ENCODE assay signal across 8 mouse cellular contexts in the genomic region with DNA sequence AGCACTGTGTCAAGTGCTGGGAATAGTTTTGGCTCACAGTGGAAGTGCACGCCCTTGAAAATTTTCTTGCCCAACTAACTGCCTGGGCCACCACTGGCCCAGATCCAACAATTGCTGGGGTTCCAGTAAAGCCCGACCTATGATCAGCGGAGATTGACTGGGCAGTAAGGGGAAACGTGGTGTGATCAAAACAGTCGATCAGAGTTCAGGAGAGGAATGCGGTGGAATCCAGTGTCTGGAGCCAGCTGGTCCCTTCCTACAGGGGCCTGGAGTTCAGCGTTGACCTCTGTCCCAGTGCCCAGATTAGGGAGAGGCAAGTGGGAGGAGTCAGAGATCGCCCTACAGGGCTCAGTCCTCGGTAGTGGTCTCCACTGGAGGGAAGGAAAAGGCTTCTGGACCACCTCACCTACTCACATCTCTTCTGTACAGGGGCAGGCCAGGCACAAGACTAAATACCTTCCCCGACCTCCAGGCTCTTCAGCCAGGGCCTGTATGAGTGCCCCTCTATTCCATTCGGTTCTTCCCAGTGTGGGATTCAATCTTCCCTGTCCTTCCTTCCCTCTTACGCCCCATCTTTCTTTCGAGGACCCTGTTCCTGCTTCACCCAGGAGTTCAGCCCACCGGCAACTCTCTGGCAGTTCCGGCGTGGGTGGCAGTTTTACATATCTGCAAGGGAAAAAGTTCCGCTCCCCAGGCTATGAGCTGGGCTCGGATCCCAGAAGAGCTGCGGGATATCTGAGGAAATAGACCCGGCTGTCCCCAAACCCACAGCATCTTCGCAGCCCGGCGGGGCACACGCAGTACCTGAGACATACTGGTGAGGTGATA. TPM values are rescaled to one million over a fixed set of nuclear protein-coding genes. Genes with fewer than 3 reads are reported as not detected.
DNase-seq lines count a peak whose midpoint lies in the region; ATAC-seq lines count a peak whose summit lies in the region.

No protein-coding gene starts in this region.

- peak overlapping the region; percentile 69 for H3K4me3 ChIP-seq in forebrain, embryonic 13.5 days
- peak overlapping the region; percentile 63 for H3K4me3 ChIP-seq in hindbrain, embryonic 10.5 days

- peak; percentile 46 for ATAC-seq in forebrain, embryonic 13.5 days
- ATAC-seq in megakaryocyte progenitor cell, adult 5-6 weeks (replicated peaks; ENCODE audit: poor library complexity), result peak; percentile 4

- peak overlapping the region; percentile 78 for H3K9ac ChIP-seq in forebrain, embryonic 13.5 days

- peaks cover 62% of the 10 kb centered on the region for H3K4me1 ChIP-seq in forebrain, embryonic 13.5 days
- peaks cover 32% of the 10 kb centered on the region for H3K4me1 ChIP-seq in hindbrain, embryonic 10.5 days (replicated peaks)

- no peaks in the 10 kb centered on the region for H3K27me3 ChIP-seq in forebrain, embryonic 13.5 days
- no peaks in the 10 kb centered on the region for H3K27me3 ChIP-seq in hindbrain, embryonic 10.5 days (ENCODE audit: insufficient read depth, poor library complexity, severe bottlenecking)

- H3K36me3 ChIP-seq in forebrain, embryonic 13.5 days (ENCODE audit: poor library complexity, severe bottlenecking), result peaks cover 22% of the 10 kb centered on the region
- peaks cover 39% of the 10 kb centered on the region for H3K36me3 ChIP-seq in hindbrain, embryonic 10.5 days

- peak overlapping the region; percentile 90 for H3K27ac ChIP-seq in forebrain, embryonic 13.5 days
- peak overlapping the region; percentile 91 for H3K27ac ChIP-seq in hindbrain, embryonic 10.5 days

- 3% methylated on average over 24 of the region's 24 CpGs for WGBS in forebrain, embryonic 13.5 days
- 7% methylated on average over 24 of the region's 24 CpGs for WGBS in hindbrain, embryonic 10.5 days

- DNase-seq in left cerebral cortex, adult 11 months (ENCODE audit: low spot score), result peak; percentile 41
- no peak for DNase-seq in left cerebral cortex, adult 18-20 months (ENCODE audit: low spot score in 2 of 2)
- DNase-seq in cerebellum, adult 11 months, result peak; percentile 51
- peak; percentile 49 for DNase-seq in hindbrain, embryonic 10.5 days (ENCODE audit: low spot score)
- DNase-seq in layer of hippocampus, postnatal 25 days (ENCODE audit: extremely low spot score in 1 of 2, low spot score in 1 of 2), result peak; percentile 24 to 81
- DNase-seq in thymus, postnatal 25 days, result peak; percentile 14

- H3K4me2 ChIP-seq in forebrain, embryonic 13.5 days, result peak overlapping the region; percentile 82

- H3K9me3 ChIP-seq in forebrain, embryonic 13.5 days (replicated peaks), result no peaks in the 10 kb centered on the region
- H3K9me3 ChIP-seq in hindbrain, embryonic 10.5 days, result no peaks in the 10 kb centered on the region

RNA-seq across cellular contexts. Expression of gene Dbi, which starts 0.5 kb away (rescaled TPM):
- 100 to 1,000 TPM; 254 to 257 TPM for total RNA-seq in left cerebral cortex, adult 18-20 months (2021)
- 1,225 and 1,613 TPM in 2 replicates for polyA plus RNA-seq in forebrain, embryonic 13.5 days (2015; fragmentation: Nextera tagmentation; extraction: Ambion mirVana)
- polyA plus RNA-seq in hindbrain, embryonic 10.5 days (2016; fragmentation: Nextera tagmentation; extraction: Ambion mirVana), result 764 and 766 TPM in 2 replicates
- 100 to 1,000 TPM; 387 to 439 TPM for total RNA-seq in layer of hippocampus, postnatal 25 days (2021)
- 344 and 366 TPM in 2 replicates for total RNA-seq in megakaryocyte progenitor cell, adult 5-6 weeks (2015)
- 314 and 346 TPM in 2 replicates for total RNA-seq in megakaryocyte progenitor cell, adult 5-6 weeks (2017)

RNA-seq across cellular contexts. Expression of gene 3110009E18Rik, which starts 0.6 kb away (rescaled TPM):
- total RNA-seq in left cerebral cortex, adult 18-20 months (2021), result 1 to 10 TPM; 5.3 to 5.6 TPM
- polyA plus RNA-seq in forebrain, embryonic 13.5 days (2015; fragmentation: Nextera tagmentation; extraction: Ambion mirVana), result 24.8 and 29.7 TPM in 2 replicates
- 22.6 and 26.0 TPM in 2 replicates for polyA plus RNA-seq in hindbrain, embryonic 10.5 days (2016; fragmentation: Nextera tagmentation; extraction: Ambion mirVana)
- total RNA-seq in layer of hippocampus, postnatal 25 days (2021), result 10 to 100 TPM in 1 of 2 experiments, 1 to 10 TPM in 1; 9.2 to 10.1 TPM
- 12.3 and 13.0 TPM in 2 replicates for total RNA-seq in megakaryocyte progenitor cell, adult 5-6 weeks (2015)
- total RNA-seq in megakaryocyte progenitor cell, adult 5-6 weeks (2017), result 2.4 and 11.5 TPM in 2 replicates

RNA-seq across cellular contexts. Expression of gene Tmem37, which starts 46.5 kb away (rescaled TPM):
- 1 to 10 TPM in 1 of 2 experiments, under 1 TPM in 1; 0.94 to 2.0 TPM for total RNA-seq in left cerebral cortex, adult 18-20 months (2021)
- 4.0 and 4.3 TPM in 2 replicates for polyA plus RNA-seq in forebrain, embryonic 13.5 days (2015; fragmentation: Nextera tagmentation; extraction: Ambion mirVana)
- 10.0 and 10.4 TPM in 2 replicates for polyA plus RNA-seq in hindbrain, embryonic 10.5 days (2016; fragmentation: Nextera tagmentation; extraction: Ambion mirVana)
- 1 to 10 TPM in 1 of 2 experiments, under 1 TPM in 1; 0.94 to 1.1 TPM for total RNA-seq in layer of hippocampus, postnatal 25 days (2021)
- 0.12 TPM in 1 of 2 replicates, not detected in the other for total RNA-seq in megakaryocyte progenitor cell, adult 5-6 weeks (2015)
- total RNA-seq in megakaryocyte progenitor cell, adult 5-6 weeks (2017), result 0.46 TPM in 1 of 2 replicates, not detected in the other

Comparison
In these comparisons a context has a peak if more than half of its experiments do, and no peak if none do; other contexts are left out.
1. DNase-seq: peak in left cerebral cortex, adult 11 months (single experiment), cerebellum, adult 11 months (single experiment), hindbrain, embryonic 10.5 days (single experiment), layer of hippocampus, postnatal 25 days (2 of 2) and thymus, postnatal 25 days (single experiment); none in left cerebral cortex, adult 18-20 months (0 of 2).